Mouse (Mus musculus): ENCODE measurements at regions not wholly inside any gene's neighbourhood (a gene's known extent, or its start where the extent isn't known, plus 50 kb on each side); places are given as distances from the start of the nearest gene placed in this dataset.

DNA sequence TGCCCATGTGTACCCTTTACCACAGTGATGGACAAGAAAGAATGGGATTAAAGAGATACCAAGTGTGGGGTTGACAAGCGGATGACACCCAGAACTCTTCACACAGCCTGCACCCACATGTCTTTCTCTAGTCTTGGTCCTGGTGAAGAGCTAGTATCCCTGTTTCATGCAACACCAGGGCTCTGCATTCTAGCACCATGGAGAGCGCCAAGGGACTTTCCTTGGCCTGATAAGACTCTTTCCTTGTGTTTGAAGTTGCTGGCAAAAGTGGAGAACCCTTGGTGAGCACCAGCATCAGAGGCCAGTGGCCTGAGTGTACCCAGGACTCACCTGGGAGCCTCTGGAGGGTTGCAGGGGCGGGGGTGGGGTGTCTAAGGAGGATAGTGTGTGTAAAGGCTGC, 161.7 kb upstream of the Grik3 start:
- TF ChIP-seq CTCF (IDR thresholded peaks at IDR 0.05; ENCODE audit: low read depth) (no peak), EP300 (optimal IDR thresholded peaks at IDR 0.05) (no peak)
